Mouse (Mus musculus): ENCODE measurements at regions not wholly inside any gene's neighbourhood (a gene's known extent, or its start where the extent isn't known, plus 50 kb on each side); places are given as distances from the start of the nearest gene placed in this dataset.

GRCm38 (mm10) chr8:90490734-90491441 is 142.7 kb upstream of the Tox3 start:
- TF ChIP-seq CTCF (IDR thresholded peaks at IDR 0.05; ENCODE audit: low read depth, low read length) (no peak), POLR2A (IDR thresholded peaks at IDR 0.05; ENCODE audit: extremely low read depth, insufficient read depth, low read length) (no peak)
